In genomic region chr5:132030941-132031531, GRCm38 (mm10) we compare ENCODE assay signal across 13 mouse cellular contexts.
DNase-seq lines count a peak whose midpoint lies in the region; ATAC-seq and TF ChIP-seq lines count a peak whose summit lies in the region.
"Had no signal": no experiment of that assay in that cellular context is flagged by ENCODE, and none has a peak within 500 bp of the region (broad histone marks: within the 10 kb centered on the region; RNA-seq: fewer than 3 reads in every experiment).

No protein-coding gene starts in this region.

- no peak for ATAC-seq in hindbrain, embryonic 12.5 days (ENCODE audit: low FRiP score)
- ATAC-seq in neural tube, embryonic 14.5 days (ENCODE audit: low read depth), result no peak

- no peak for TF ChIP-seq POLR2A in lung, adult 2 months (IDR thresholded peaks at IDR 0.05; ENCODE audit: borderline replicate concordance, extremely low read depth, low read depth, low read length)

- TF ChIP-seq CTCF in lung, adult 2 months (IDR thresholded peaks at IDR 0.05; ENCODE audit: insufficient read depth, low read length), result no peak

- H3K36me3 ChIP-seq in hindbrain, embryonic 12.5 days, result no peaks in the 10 kb centered on the region
- H3K36me3 ChIP-seq in neural tube, embryonic 14.5 days (ENCODE audit: control insufficient read depth, insufficient read depth, low read length), result no peaks in the 10 kb centered on the region
- H3K36me3 ChIP-seq: embryonic facial prominence, embryonic 15.5 days had no signal

- peak overlapping the region; percentile 53; the same call in 1 of the 2 replicates for H3K27ac ChIP-seq in hindbrain, embryonic 12.5 days
- peak overlapping the region; percentile 24; the same call in 1 of the 2 replicates for H3K27ac ChIP-seq in neural tube, embryonic 14.5 days (ENCODE audit: low read depth, low read length)
- H3K27ac ChIP-seq: embryonic facial prominence, embryonic 15.5 days had no signal

- H3K4me1 ChIP-seq in lung, adult 2 months (ENCODE audit: control insufficient read depth, insufficient read depth, low read length), result no peaks in the 10 kb centered on the region
- peaks cover 29% of the 10 kb centered on the region for H3K4me1 ChIP-seq in hindbrain, embryonic 12.5 days
- H3K4me1 ChIP-seq in neural tube, embryonic 14.5 days (ENCODE audit: control insufficient read depth, insufficient read depth, low read length), result peaks cover 30% of the 10 kb centered on the region

- WGBS in lung, adult 2 months, result 55% methylated on average over 15 of the region's 15 CpGs
- WGBS in hindbrain, embryonic 12.5 days, result 45% methylated on average over 15 of the region's 15 CpGs
- 34% methylated on average over 15 of the region's 15 CpGs for WGBS in neural tube, embryonic 14.5 days

- H3K9ac ChIP-seq in hindbrain, embryonic 12.5 days, result no peak overlapping the region
- no peak overlapping the region for H3K9ac ChIP-seq in neural tube, embryonic 14.5 days (replicated peaks; ENCODE audit: low read depth, low read length)
- H3K9ac ChIP-seq: embryonic facial prominence, embryonic 15.5 days had no signal

- no peaks in the 10 kb centered on the region for H3K27me3 ChIP-seq in hindbrain, embryonic 12.5 days
- no peaks in the 10 kb centered on the region for H3K27me3 ChIP-seq in neural tube, embryonic 14.5 days (ENCODE audit: control insufficient read depth, insufficient read depth, low read length)
- H3K27me3 ChIP-seq: embryonic facial prominence, embryonic 15.5 days had no signal

- H3K4me2 ChIP-seq in hindbrain, embryonic 12.5 days (replicated peaks), result no peak overlapping the region
- H3K4me2 ChIP-seq in neural tube, embryonic 14.5 days (ENCODE audit: low read depth, low read length), result no peak overlapping the region
- H3K4me2 ChIP-seq: embryonic facial prominence, embryonic 15.5 days had no signal

- H3K4me3 ChIP-seq in lung, adult 2 months (replicated peaks; ENCODE audit: extremely low read depth, low read depth, low read length), result no peak overlapping the region
- no peak overlapping the region for H3K4me3 ChIP-seq in hindbrain, embryonic 12.5 days
- H3K4me3 ChIP-seq in neural tube, embryonic 14.5 days (ENCODE audit: low read depth, low read length), result no peak overlapping the region
- H3K4me3 ChIP-seq: embryonic facial prominence, embryonic 15.5 days had no signal

- peak; percentile 43 for DNase-seq in embryo, embryonic 11 days
- DNase-seq in embryo, embryonic 9.5 days (ENCODE audit: extremely low spot score), result no peak
- DNase-seq in lung, postnatal 10 days, result peak; percentile 34
- DNase-seq in lung, adult 2 months, result no peak
- DNase-seq in gastrocnemius, postnatal 4 days (ENCODE audit: low spot score in 2 of 2), result no peak
- no peak for DNase-seq in thymus, postnatal 25 days
- DNase-seq: adrenal gland, adult 8-10 months; cerebellum, adult 11 months; kidney, adult 11 months; liver had no signal

- H3K9me3 ChIP-seq in hindbrain, embryonic 12.5 days (replicated peaks), result no peaks in the 10 kb centered on the region
- H3K9me3 ChIP-seq in neural tube, embryonic 14.5 days (ENCODE audit: control insufficient read depth, low read length), result no peaks in the 10 kb centered on the region
- H3K9me3 ChIP-seq: embryonic facial prominence, embryonic 15.5 days had no signal

Comparison
In these comparisons a context has a peak if more than half of its experiments do, and no peak if none do; other contexts are left out.
1. DNase-seq: peak in embryo, embryonic 11 days (single experiment) and lung, postnatal 10 days (single experiment); none in embryo, embryonic 9.5 days (single experiment), lung, adult 2 months (single experiment), gastrocnemius, postnatal 4 days (0 of 2) and thymus, postnatal 25 days (single experiment).